Mouse (Mus musculus) embryonic facial prominence, embryonic 13.5 days (tissue): ENCODE measurements at regions not wholly inside any gene's neighbourhood (a gene's known extent, or its start where the extent isn't known, plus 50 kb on each side); places are given as distances from the start of the nearest gene placed in this dataset.

Experiments used
- ATAC-seq: fragments of 200-750 bp; cut with Nextera tagmentation; 2 replicates; pipeline ENCODE4 v1.8.0; 2017; ENCODE audit warnings: low read depth; ENCODE audit not compliant: insufficient number of reproducible peaks, insufficient read depth, low FRiP score, low TSS enrichment
- H3K27ac ChIP-seq: fragments of 300-500 bp; sonication (generic); 2 replicates; pipeline ENCODE4 v1.5.1; 2015; ENCODE audit warnings: moderate library complexity, mild to moderate bottlenecking, inconsistent platforms
- H3K27me3 ChIP-seq: fragments of 300-500 bp; sonication (generic); 2 replicates; pipeline ENCODE4 v1.6.1; 2015; ENCODE audit warnings: mild to moderate bottlenecking, inconsistent platforms
- H3K36me3 ChIP-seq: fragments of 300-500 bp; sonication (generic); 2 replicates; pipeline ENCODE4 v1.6.1; 2015; ENCODE audit warnings: mild to moderate bottlenecking, inconsistent platforms
- H3K4me1 ChIP-seq: fragments of 300-500 bp; sonication (generic); 2 replicates; pipeline ENCODE4 v1.6.1; 2015; ENCODE audit warnings: inconsistent platforms
- H3K4me2 ChIP-seq: fragments of 300-500 bp; sonication (generic); 2 replicates; pipeline ENCODE4 v1.6.1; 2015; ENCODE audit warnings: moderate library complexity, mild to moderate bottlenecking, inconsistent platforms
- H3K4me3 ChIP-seq: fragments of 300-500 bp; sonication (generic); 2 replicates; pipeline ENCODE4 v1.5.1; 2015; ENCODE audit warnings: mild to moderate bottlenecking, inconsistent platforms
- H3K9ac ChIP-seq: fragments of 300-500 bp; sonication (generic); 2 replicates; pipeline ENCODE4 v1.6.1; 2015; ENCODE audit warnings: mild to moderate bottlenecking, inconsistent platforms
- H3K9me3 ChIP-seq: fragments of 300-500 bp; sonication (generic); 2 replicates; pipeline ENCODE4 v1.6.1; 2016; ENCODE audit warnings: inconsistent platforms
- WGBS: fragments of 180-500 bp; shearing (Covaris S2); methylation state at CpG from one replicate; pipeline ENCODE4 v1.1.7; 2015; ENCODE audit warnings: mixed read lengths; 5-methylcytosine and 5-hydroxymethylcytosine counted together

- H3K9me3 ChIP-seq = no peaks in the 10 kb centered on the region
- no peaks in the 10 kb centered on the region for H3K4me1 ChIP-seq
- H3K4me3 ChIP-seq = no peak overlapping the region
- no peaks in the 10 kb centered on the region for H3K27me3 ChIP-seq
- no peak overlapping the region for H3K9ac ChIP-seq
- ATAC-seq = no peak
- 88% methylated on average over 2 of the region's 2 CpGs for WGBS
- H3K27ac ChIP-seq = no peak overlapping the region
- no peaks in the 10 kb centered on the region for H3K36me3 ChIP-seq
- H3K4me2 ChIP-seq = no peak overlapping the region
These were observed 230.8 kb downstream of the Gsdmc2 start for GRCm38 (mm10) chr15:63614191-63614590.

DNA sequence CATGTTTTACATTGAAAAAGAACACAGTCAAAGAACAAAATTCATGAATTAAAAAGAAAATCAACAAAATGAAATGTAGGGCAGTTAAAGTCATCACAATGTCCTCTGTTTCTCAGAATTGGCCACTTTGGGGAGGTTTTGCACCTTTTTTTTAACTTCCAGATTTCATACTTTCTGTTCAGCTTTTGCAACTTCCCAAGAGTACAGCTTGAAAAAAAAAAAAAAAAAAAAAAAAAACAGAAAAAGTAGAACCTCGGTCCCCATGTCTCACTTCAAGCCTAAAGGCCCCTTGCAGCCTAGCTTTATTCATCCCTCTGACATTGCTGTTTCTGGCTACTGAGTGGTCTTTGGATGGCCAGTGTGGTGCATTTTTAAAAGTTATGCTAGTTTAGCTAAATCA lies 231.9 kb downstream of the Gsdmc2 start:
- 84% methylated on average over 1 of the region's 1 CpGs for WGBS
- H3K9me3 ChIP-seq = no peaks in the 10 kb centered on the region
- H3K4me1 ChIP-seq = no peaks in the 10 kb centered on the region
- no peaks in the 10 kb centered on the region for H3K27me3 ChIP-seq
- H3K4me2 ChIP-seq = no peak overlapping the region
- H3K4me3 ChIP-seq = no peak overlapping the region
- no peaks in the 10 kb centered on the region for H3K36me3 ChIP-seq
- no peak overlapping the region for H3K27ac ChIP-seq
- no peak for ATAC-seq
- no peak overlapping the region for H3K9ac ChIP-seq

DNA sequence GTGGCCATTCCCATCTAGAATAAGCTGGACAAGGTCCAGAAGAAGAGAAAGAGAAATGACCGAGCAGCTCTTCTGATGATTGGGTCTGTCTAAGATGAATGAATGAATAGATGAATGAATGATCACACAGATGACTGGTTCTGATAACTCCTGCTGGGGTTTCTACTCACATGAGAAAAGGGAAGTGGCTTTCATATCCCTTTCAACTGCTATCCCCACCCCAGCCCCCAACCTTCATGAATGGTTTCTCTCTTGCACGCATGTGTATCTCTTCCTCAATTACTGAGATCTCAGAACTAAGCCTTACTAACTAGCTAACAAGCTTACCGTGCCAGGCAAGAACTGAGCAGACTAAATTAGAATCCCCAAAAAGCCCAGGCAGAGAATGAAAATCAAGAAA lies 233.8 kb downstream of the Gsdmc2 start:
- no peaks in the 10 kb centered on the region for H3K9me3 ChIP-seq
- H3K9ac ChIP-seq = no peak overlapping the region
- H3K27ac ChIP-seq = no peak overlapping the region
- 78% methylated on average over 3 of the region's 3 CpGs for WGBS
- H3K27me3 ChIP-seq = no peaks in the 10 kb centered on the region
- no peaks in the 10 kb centered on the region for H3K4me1 ChIP-seq
- no peak for ATAC-seq
- no peaks in the 10 kb centered on the region for H3K36me3 ChIP-seq
- no peak overlapping the region for H3K4me3 ChIP-seq
- no peak overlapping the region for H3K4me2 ChIP-seq

GRCm38 (mm10) chr15:63603100-63603714 lies 241.8 kb downstream of the Gsdmc2 start:
- no peaks in the 10 kb centered on the region for H3K27me3 ChIP-seq
- no peaks in the 10 kb centered on the region for H3K9me3 ChIP-seq
- no peak overlapping the region for H3K9ac ChIP-seq
- no peak overlapping the region for H3K27ac ChIP-seq
- H3K4me2 ChIP-seq = no peak overlapping the region
- H3K4me3 ChIP-seq = no peak overlapping the region
- WGBS = 80% methylated on average over 8 of the region's 8 CpGs
- no peaks in the 10 kb centered on the region for H3K36me3 ChIP-seq
- no peak for ATAC-seq
- H3K4me1 ChIP-seq = no peaks in the 10 kb centered on the region

GRCm38 (mm10) chr15:63601543-63601942 lies 243.4 kb downstream of the Gsdmc2 start:
- Histone ChIP-seq H3K9me3 (no peaks in the 10 kb centered on the region), H3K4me2 (no peak overlapping the region), H3K36me3 (no peaks in the 10 kb centered on the region), H3K4me3 (no peak overlapping the region), H3K4me1 (no peaks in the 10 kb centered on the region), H3K27ac (no peak overlapping the region), H3K27me3 (no peaks in the 10 kb centered on the region), H3K9ac (no peak overlapping the region)
- no peak for ATAC-seq
- 44% methylated on average over 5 of the region's 5 CpGs for WGBS

DNA sequence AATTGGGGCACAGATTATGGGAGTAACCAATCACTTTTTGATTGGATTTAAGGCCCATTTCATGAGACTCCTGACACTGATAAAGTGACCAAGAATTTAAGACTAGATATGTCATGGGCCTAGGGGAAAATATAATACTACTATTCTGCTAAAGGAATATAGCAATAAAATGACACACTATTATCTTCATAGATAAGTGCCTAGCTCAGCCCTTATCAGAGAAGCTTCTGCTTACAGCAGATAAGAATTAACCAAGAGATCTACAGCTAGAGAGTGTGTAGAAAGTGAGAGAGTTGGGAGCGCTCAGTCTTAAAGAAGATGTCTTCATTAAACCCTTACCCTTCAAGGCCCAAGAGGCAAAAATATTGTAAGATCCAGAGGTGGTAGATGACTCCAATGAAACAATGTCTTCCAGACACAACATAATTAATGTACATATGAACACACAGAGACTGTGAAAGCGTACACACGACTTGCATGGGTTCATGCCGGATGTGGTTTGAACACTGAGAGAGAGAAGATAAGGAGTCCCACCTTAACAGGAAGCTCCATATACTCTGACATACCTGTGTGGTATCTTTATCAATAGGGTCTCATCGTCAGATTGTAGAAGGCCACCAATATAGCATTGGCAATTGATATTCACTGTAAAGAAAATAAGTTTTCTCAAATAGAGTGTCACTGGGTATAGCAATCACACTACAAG lies 252.1 kb downstream of the Gsdmc2 start:
- Histone ChIP-seq H3K36me3 (no peaks in the 10 kb centered on the region), H3K27ac (no peak overlapping the region), H3K9me3 (no peaks in the 10 kb centered on the region), H3K4me2 (no peak overlapping the region), H3K4me1 (no peaks in the 10 kb centered on the region), H3K27me3 (no peaks in the 10 kb centered on the region), H3K9ac (no peak overlapping the region), H3K4me3 (no peak overlapping the region)
- WGBS = 96% methylated on average over 5 of the region's 5 CpGs
- no peak for ATAC-seq

DNA sequence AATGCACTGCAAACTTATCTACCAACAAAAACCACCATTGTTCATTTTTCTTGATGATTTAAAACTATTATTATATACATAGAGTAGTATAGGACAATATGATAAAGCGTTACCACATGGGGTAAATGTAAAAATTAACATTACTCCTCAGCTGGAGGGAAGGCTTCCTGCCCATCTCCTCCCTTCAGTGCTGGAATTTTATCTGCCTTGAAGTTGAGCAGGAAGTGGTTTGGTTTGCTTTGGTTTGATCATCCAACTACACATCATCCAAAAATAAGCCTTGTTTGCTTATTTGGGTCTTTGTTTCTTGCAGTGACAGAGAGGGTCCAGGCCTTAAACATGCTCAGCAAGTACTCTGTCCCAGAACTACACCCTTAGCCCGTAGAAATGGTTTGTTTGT lies 285.7 kb downstream of the Gsdmc2 start:
- Histone ChIP-seq H3K9me3 (no peaks in the 10 kb centered on the region), H3K9ac (no peak overlapping the region), H3K4me1 (peaks cover 2% of the 10 kb centered on the region; the same call in 1 of the 2 replicates), H3K4me2 (no peak overlapping the region), H3K27ac (no peak overlapping the region), H3K36me3 (no peaks in the 10 kb centered on the region), H3K4me3 (no peak overlapping the region), H3K27me3 (no peaks in the 10 kb centered on the region)
- ATAC-seq = no peak
- 78% methylated on average over 2 of the region's 2 CpGs for WGBS

DNA sequence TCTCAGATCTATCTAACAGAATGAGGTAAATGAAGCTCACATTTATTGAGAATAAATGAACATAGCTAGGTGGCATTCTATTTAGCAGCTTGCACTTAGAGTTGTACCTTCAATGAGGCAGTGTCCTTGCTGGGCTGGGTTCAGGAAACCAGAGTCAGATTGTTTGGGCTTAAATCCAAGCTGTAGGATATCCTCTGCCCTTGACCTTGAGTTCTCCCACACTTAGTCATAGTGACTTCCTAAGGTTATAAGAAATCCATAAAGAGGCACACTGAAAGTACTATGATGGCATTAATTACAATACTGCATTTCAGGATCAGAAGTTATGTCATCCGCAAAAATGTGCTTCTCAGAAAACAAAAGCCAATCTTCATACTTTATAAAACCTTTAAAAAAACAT lies 286.3 kb downstream of the Gsdmc2 start:
- H3K9ac ChIP-seq = no peak overlapping the region
- ATAC-seq = no peak
- no peak overlapping the region for H3K4me2 ChIP-seq
- H3K4me3 ChIP-seq = no peak overlapping the region
- H3K36me3 ChIP-seq = no peaks in the 10 kb centered on the region
- 85% methylated on average over 1 of the region's 1 CpGs for whole genome bisulfite sequencing
- peaks cover 4% of the 10 kb centered on the region; the same call in 1 of the 2 replicates for H3K4me1 ChIP-seq
- H3K9me3 ChIP-seq = no peaks in the 10 kb centered on the region
- no peaks in the 10 kb centered on the region for H3K27me3 ChIP-seq
- no peak overlapping the region for H3K27ac ChIP-seq

DNA sequence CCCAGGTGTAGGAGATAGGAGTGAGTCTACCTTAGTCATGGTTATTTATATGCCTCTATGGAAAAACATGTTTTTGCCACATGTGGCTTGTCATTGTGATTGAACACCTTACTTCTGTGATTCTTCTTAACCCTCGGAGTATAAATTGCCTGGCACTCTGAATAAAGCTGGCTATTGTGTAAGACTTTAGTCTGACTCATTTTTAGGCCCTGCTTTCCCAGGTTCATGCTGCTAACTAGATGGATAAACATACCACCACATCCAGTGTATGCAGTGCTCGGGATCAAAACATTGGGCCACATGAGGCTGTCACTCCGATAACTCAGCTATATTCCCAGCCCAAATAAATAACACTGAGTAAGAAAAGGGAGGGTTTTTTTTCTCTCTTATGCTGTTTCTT lies 287.2 kb downstream of the Gsdmc2 start:
- Histone ChIP-seq H3K4me2 (no peak overlapping the region), H3K4me1 (peaks cover 6% of the 10 kb centered on the region; the same call in 1 of the 2 replicates), H3K36me3 (no peaks in the 10 kb centered on the region), H3K9ac (no peak overlapping the region), H3K27me3 (no peaks in the 10 kb centered on the region), H3K4me3 (no peak overlapping the region), H3K27ac (no peak overlapping the region), H3K9me3 (no peaks in the 10 kb centered on the region)
- 78% methylated on average over 3 of the region's 3 CpGs for WGBS
- no peak for ATAC-seq

DNA sequence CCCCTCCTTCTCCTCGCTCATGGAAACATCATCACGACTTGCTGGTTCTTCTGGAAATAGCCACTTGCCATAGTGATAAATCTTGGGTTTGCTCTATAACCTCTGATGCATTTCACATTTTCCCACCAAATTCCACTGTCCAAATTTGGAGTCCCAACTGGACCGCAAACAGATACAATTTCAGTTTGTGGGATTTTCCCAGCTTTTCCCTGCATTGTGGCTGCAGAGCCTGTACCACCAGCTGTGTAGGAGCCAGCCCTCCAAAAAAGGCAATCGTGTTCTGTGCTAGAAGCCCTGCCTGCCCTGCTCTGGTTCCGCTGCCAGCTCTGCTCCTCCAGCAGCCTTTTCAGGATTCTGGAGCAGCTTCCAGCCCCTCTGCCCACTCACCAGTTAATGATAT lies 291.4 kb downstream of the Gsdmc2 start:
- Histone ChIP-seq H3K4me3 (no peak overlapping the region), H3K27ac (no peak overlapping the region; the same call in 1 of the 2 replicates), H3K4me1 (0 out of 2 replicates have a peak, but pooled peaks cover 3% of the 10 kb centered on the region), H3K27me3 (no peaks in the 10 kb centered on the region), H3K4me2 (no peak overlapping the region), H3K9me3 (no peaks in the 10 kb centered on the region), H3K36me3 (no peaks in the 10 kb centered on the region), H3K9ac (no peak overlapping the region)
- ATAC-seq = no peak
- 61% methylated on average over 5 of the region's 5 CpGs for WGBS

DNA sequence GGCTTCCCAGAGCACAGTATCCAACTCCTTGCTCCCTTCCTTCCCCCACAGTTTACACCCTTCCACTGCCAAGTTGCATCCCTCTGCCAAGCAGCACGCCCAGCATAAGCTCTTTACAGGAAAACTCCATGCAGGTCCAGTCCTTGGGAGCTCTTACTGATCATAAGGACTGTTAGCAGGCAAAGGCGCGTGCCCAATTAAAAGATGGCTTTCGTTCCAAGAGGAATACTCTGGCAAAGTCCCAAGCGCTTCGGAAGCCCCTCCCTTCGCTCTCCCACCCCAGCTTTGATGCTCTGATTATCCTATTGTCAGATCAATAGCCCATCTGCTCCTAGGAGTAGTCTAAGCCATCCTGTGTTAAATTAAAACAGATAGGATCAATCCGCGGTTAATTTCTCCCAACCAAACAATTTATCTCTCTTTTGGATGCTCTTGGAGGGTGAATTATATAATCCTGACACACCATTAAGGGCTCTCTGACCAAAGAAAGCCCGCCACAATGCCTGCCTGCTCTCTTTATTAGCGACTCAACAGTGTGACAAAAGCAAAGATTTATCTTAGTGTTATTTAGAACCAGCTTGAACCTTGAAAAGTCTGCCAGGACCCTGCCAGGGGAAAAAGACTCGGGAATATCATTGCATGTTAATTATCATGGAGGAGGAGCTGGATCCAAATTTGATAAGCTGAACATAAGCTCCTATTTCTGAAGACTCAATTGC lies 312.5 kb downstream of the Gsdmc2 start:
- no peaks in the 10 kb centered on the region for H3K9me3 ChIP-seq
- peak overlapping the region; percentile 31; the same call in 1 of the 2 replicates for H3K4me2 ChIP-seq
- no peaks in the 10 kb centered on the region for H3K27me3 ChIP-seq
- H3K9ac ChIP-seq = no peak overlapping the region
- no peaks in the 10 kb centered on the region for H3K36me3 ChIP-seq
- no peak overlapping the region for H3K4me3 ChIP-seq
- no peak for ATAC-seq
- H3K27ac ChIP-seq = no peak overlapping the region
- H3K4me1 ChIP-seq = peaks cover 11% of the 10 kb centered on the region; the same call in 1 of the 2 replicates
- WGBS = 52% methylated on average over 12 of the region's 12 CpGs

GRCm38 (mm10) chr15:63527318-63527717 lies 317.7 kb downstream of the Gsdmc2 start:
- Histone ChIP-seq H3K4me3 (no peak overlapping the region), H3K4me1 (peaks cover 6% of the 10 kb centered on the region; the same call in 1 of the 2 replicates), H3K27ac (no peak overlapping the region), H3K4me2 (no peak overlapping the region), H3K9ac (no peak overlapping the region), H3K9me3 (no peaks in the 10 kb centered on the region), H3K27me3 (no peaks in the 10 kb centered on the region), H3K36me3 (no peaks in the 10 kb centered on the region)
- whole genome bisulfite sequencing = 87% methylated on average over 2 of the region's 2 CpGs
- ATAC-seq = no peak
